Mouse (Mus musculus) limb, embryonic 15.5 days (tissue): ENCODE data around the gene Fads1. TPM values are rescaled to one million over a fixed set of nuclear protein-coding genes. Genes with fewer than 3 reads are reported as not detected.
A peak's percentile ranks its signal among the peaks of the same experiment; 100 is the strongest.
"Not testable (repeated sequence)": the region's sequence is repeated elsewhere in the genome, so short reads cannot be mapped to it uniquely, and the experiment has no call there.

Experiments
- ATAC-seq: fragments of 200-750 bp; cut with Nextera tagmentation; 2 replicates; pipeline ENCODE4 v1.8.0; 2017; ENCODE audit warnings: low read depth, moderate TSS enrichment; ENCODE audit not compliant: insufficient number of reproducible peaks, low FRiP score, low TSS enrichment
- H3K27ac ChIP-seq: fragments of 300-500 bp; sonication (generic); 2 replicates; pipeline ENCODE4 v1.5.1; 2015; ENCODE audit warnings: moderate library complexity, mild to moderate bottlenecking, inconsistent platforms
- H3K27me3 ChIP-seq: fragments of 300-500 bp; sonication (generic); 2 replicates; pipeline ENCODE4 v1.6.1; 2015; ENCODE audit warnings: inconsistent platforms
- H3K36me3 ChIP-seq: fragments of 300-500 bp; sonication (generic); 2 replicates; pipeline ENCODE4 v1.6.1; 2015; ENCODE audit warnings: inconsistent platforms
- H3K4me1 ChIP-seq: fragments of 300-500 bp; sonication (generic); 2 replicates; pipeline ENCODE4 v1.6.1; 2015; ENCODE audit warnings: inconsistent platforms
- H3K4me2 ChIP-seq: fragments of 300-500 bp; sonication (generic); 2 replicates; pipeline ENCODE4 v1.6.1; 2015; ENCODE audit warnings: mild to moderate bottlenecking, inconsistent platforms
- H3K4me3 ChIP-seq: fragments of 300-500 bp; sonication (generic); 2 replicates; pipeline ENCODE4 v1.5.1; 2015; ENCODE audit warnings: mild to moderate bottlenecking, inconsistent platforms
- H3K9ac ChIP-seq: fragments of 300-500 bp; sonication (generic); 2 replicates; pipeline ENCODE4 v1.6.1; 2015; ENCODE audit warnings: inconsistent platforms
- H3K9me3 ChIP-seq: fragments of 300-500 bp; sonication (generic); 2 replicates; pipeline ENCODE4 v1.6.1; 2016; ENCODE audit warnings: inconsistent platforms
- WGBS: fragments of 180-500 bp; shearing (Covaris S2); methylation state at CpG from one replicate; pipeline ENCODE4 v1.1.7; 2015; 5-methylcytosine and 5-hydroxymethylcytosine counted together
- polyA plus RNA-seq: library from polyadenylated mRNA; unstranded; fragments of >200 nt; fragmentation: Nextera tagmentation; extraction: Ambion mirVana; gene quantifications from 2 replicates; pipeline ENCODE4 v1.2.1, GENCODE M21; 2015

Fads1 gene
- polyA plus RNA-seq = 79.8 and 81.1 TPM in 2 replicates

- H3K9me3 ChIP-seq = no peaks in the 10 kb centered on the region
- WGBS = under 1% methylated on average over 70 of the region's 70 CpGs
These were observed at the start of gene Fads1 for GRCm38 (mm10) chr19:10182670-10183298. TSS of gene Fads1 (plus strand) at chr19:10182888.

GRCm38 (mm10) chr19:10134692-10135091, 48.0 kb upstream of the Fads1 start:
- H3K27ac ChIP-seq = no peak overlapping the region
- no peaks in the 10 kb centered on the region for H3K27me3 ChIP-seq
- H3K9ac ChIP-seq = no peak overlapping the region
- WGBS = 55% methylated on average over 2 of the region's 2 CpGs
- H3K36me3 ChIP-seq = no peaks in the 10 kb centered on the region
- ATAC-seq = peak; percentile 19; the same call in 1 of the 2 replicates
- no peaks in the 10 kb centered on the region for H3K9me3 ChIP-seq
- no peak overlapping the region for H3K4me3 ChIP-seq
- H3K4me1 ChIP-seq = peaks cover 7% of the 10 kb centered on the region; the same call in 1 of the 2 replicates
- H3K4me2 ChIP-seq = no peak overlapping the region

More at GRCm38 (mm10) chr19:10182670-10183298, at the start of gene Fads1:
- Histone ChIP-seq H3K9ac (peak within 1 kb of the TSS; percentile 75), H3K27ac (peak within 1 kb of the TSS; percentile 93), H3K4me2 (peak within 1 kb of the TSS; percentile 68), H3K27me3 (no peaks in the 10 kb centered on the region), H3K36me3 (peaks cover 27% of the 10 kb centered on the region), H3K4me1 (peaks cover 26% of the 10 kb centered on the region), H3K4me3 (peak within 1 kb of the TSS; percentile 65)
- peak; percentile 94 for ATAC-seq

GRCm38 (mm10) chr19:10137423-10137822, 45.3 kb upstream of the Fads1 start:
- H3K36me3 ChIP-seq = no peaks in the 10 kb centered on the region
- no peak overlapping the region for H3K4me3 ChIP-seq
- no peak for ATAC-seq
- H3K27ac ChIP-seq = no peak overlapping the region
- no peak overlapping the region for H3K9ac ChIP-seq
- no peaks in the 10 kb centered on the region for H3K27me3 ChIP-seq
- 57% methylated on average over 5 of the region's 5 CpGs for WGBS
- no peak overlapping the region for H3K4me2 ChIP-seq
- peaks cover 7% of the 10 kb centered on the region; the same call in 1 of the 2 replicates for H3K4me1 ChIP-seq
- no peaks in the 10 kb centered on the region for H3K9me3 ChIP-seq

- Histone ChIP-seq H3K4me2 (no peak overlapping the region), H3K9me3 (no peaks in the 10 kb centered on the region), H3K9ac (no peak overlapping the region), H3K4me1 (peaks cover 7% of the 10 kb centered on the region; the same call in 1 of the 2 replicates), H3K27ac (no peak overlapping the region), H3K27me3 (no peaks in the 10 kb centered on the region), H3K4me3 (no peak overlapping the region), H3K36me3 (no peaks in the 10 kb centered on the region)
- 74% methylated on average over 6 of the region's 6 CpGs for WGBS
- no peak for ATAC-seq
These were observed 43.0 kb upstream of the Fads1 start for GRCm38 (mm10) chr19:10139736-10140135.

GRCm38 (mm10) chr19:10143667-10144066, 39.0 kb upstream of the Fads1 start:
- H3K4me1 ChIP-seq = no peaks in the 10 kb centered on the region
- no peak overlapping the region for H3K9ac ChIP-seq
- no peaks in the 10 kb centered on the region for H3K27me3 ChIP-seq
- H3K36me3 ChIP-seq = no peaks in the 10 kb centered on the region
- 65% methylated on average over 2 of the region's 2 CpGs for WGBS
- no peak overlapping the region for H3K4me2 ChIP-seq
- ATAC-seq = no peak
- no peak overlapping the region for H3K4me3 ChIP-seq
- H3K27ac ChIP-seq = no peak overlapping the region
- no peaks in the 10 kb centered on the region for H3K9me3 ChIP-seq

GRCm38 (mm10) chr19:10144464-10144863, 38.2 kb upstream of the Fads1 start:
- ATAC-seq = no peak
- H3K27ac ChIP-seq = no peak overlapping the region
- WGBS = 46% methylated on average over 4 of the region's 4 CpGs
- H3K36me3 ChIP-seq = no peaks in the 10 kb centered on the region
- no peaks in the 10 kb centered on the region for H3K27me3 ChIP-seq
- H3K9ac ChIP-seq = no peak overlapping the region
- H3K9me3 ChIP-seq = no peaks in the 10 kb centered on the region
- H3K4me3 ChIP-seq = no peak overlapping the region
- no peaks in the 10 kb centered on the region for H3K4me1 ChIP-seq
- no peak overlapping the region for H3K4me2 ChIP-seq

- no peaks in the 10 kb centered on the region for H3K36me3 ChIP-seq
- no peak overlapping the region for H3K9ac ChIP-seq
- H3K27ac ChIP-seq = no peak overlapping the region
- H3K27me3 ChIP-seq = no peaks in the 10 kb centered on the region
- H3K4me2 ChIP-seq = no peak overlapping the region
- no peak overlapping the region for H3K4me3 ChIP-seq
- no peak for ATAC-seq
- H3K9me3 ChIP-seq = no peaks in the 10 kb centered on the region
- WGBS = 71% methylated on average over 6 of the region's 6 CpGs
- H3K4me1 ChIP-seq = no peaks in the 10 kb centered on the region
These were observed 34.1 kb upstream of the Fads1 start for GRCm38 (mm10) chr19:10148555-10148954.

- Histone ChIP-seq H3K4me3 (no peak overlapping the region), H3K4me1 (no peaks in the 10 kb centered on the region), H3K4me2 (no peak overlapping the region), H3K27me3 (no peaks in the 10 kb centered on the region), H3K9me3 (no peaks in the 10 kb centered on the region), H3K36me3 (no peaks in the 10 kb centered on the region), H3K9ac (no peak overlapping the region), H3K27ac (no peak overlapping the region)
- 36% methylated on average over 3 of the region's 3 CpGs for WGBS
- no peak for ATAC-seq
These were observed 33.5 kb upstream of the Fads1 start for GRCm38 (mm10) chr19:10149189-10149588.

- H3K27me3 ChIP-seq = no peaks in the 10 kb centered on the region
These were observed 25.0 kb upstream of the Fads1 start for GRCm38 (mm10) chr19:10157725-10158124.

GRCm38 (mm10) chr19:10163896-10164295, 18.8 kb upstream of the Fads1 start:
- WGBS = 90% methylated on average over 3 of the region's 3 CpGs
- Histone ChIP-seq H3K4me1 (no peaks in the 10 kb centered on the region), H3K36me3 (no peaks in the 10 kb centered on the region), H3K9ac (no peak overlapping the region), H3K4me2 (no peak overlapping the region), H3K27me3 (no peaks in the 10 kb centered on the region), H3K27ac (no peak overlapping the region), H3K4me3 (no peak overlapping the region), H3K9me3 (no peaks in the 10 kb centered on the region)
- no peak for ATAC-seq

More at GRCm38 (mm10) chr19:10157725-10158124, 25.0 kb upstream of the Fads1 start:
- Histone ChIP-seq H3K9me3 (no peaks in the 10 kb centered on the region), H3K4me3 (no peak overlapping the region), H3K9ac (no peak overlapping the region), H3K4me1 (no peaks in the 10 kb centered on the region), H3K4me2 (no peak overlapping the region), H3K27ac (no peak overlapping the region), H3K36me3 (no peaks in the 10 kb centered on the region)
- 51% methylated on average over 2 of the region's 2 CpGs for WGBS
- ATAC-seq = no peak

GRCm38 (mm10) chr19:10165928-10166327, 16.8 kb upstream of the Fads1 start:
- H3K36me3 ChIP-seq, H3K27me3 ChIP-seq, H3K4me1 ChIP-seq, ATAC-seq, H3K9me3 ChIP-seq, H3K9ac ChIP-seq, H3K4me3 ChIP-seq, H3K4me2 ChIP-seq, H3K27ac ChIP-seq: not testable (repeated sequence)
- 81% methylated on average over 4 of the region's 4 CpGs for WGBS

- H3K9me3 ChIP-seq = no peaks in the 10 kb centered on the region
- 70% methylated on average over 4 of the region's 4 CpGs for WGBS
- H3K4me2 ChIP-seq = no peak overlapping the region
- H3K9ac ChIP-seq = no peak overlapping the region
- H3K27ac ChIP-seq = no peak overlapping the region
- no peak for ATAC-seq
- no peaks in the 10 kb centered on the region for H3K27me3 ChIP-seq
- no peaks in the 10 kb centered on the region for H3K36me3 ChIP-seq
- H3K4me1 ChIP-seq = no peaks in the 10 kb centered on the region
- no peak overlapping the region for H3K4me3 ChIP-seq
These were observed 15.6 kb upstream of the Fads1 start for GRCm38 (mm10) chr19:10167112-10167511.
